Mouse (Mus musculus) lung, postnatal 14 days (tissue): ENCODE data around the gene Ginm1.
"Not testable (repeated sequence)": the region's sequence is repeated elsewhere in the genome, so short reads cannot be mapped to it uniquely, and the experiment has no call there.

Source experiments
- DNase-seq: peaks from one replicate; pipeline ENCODE4 v3.0.0; 2021

Gene Ginm1

DNA sequence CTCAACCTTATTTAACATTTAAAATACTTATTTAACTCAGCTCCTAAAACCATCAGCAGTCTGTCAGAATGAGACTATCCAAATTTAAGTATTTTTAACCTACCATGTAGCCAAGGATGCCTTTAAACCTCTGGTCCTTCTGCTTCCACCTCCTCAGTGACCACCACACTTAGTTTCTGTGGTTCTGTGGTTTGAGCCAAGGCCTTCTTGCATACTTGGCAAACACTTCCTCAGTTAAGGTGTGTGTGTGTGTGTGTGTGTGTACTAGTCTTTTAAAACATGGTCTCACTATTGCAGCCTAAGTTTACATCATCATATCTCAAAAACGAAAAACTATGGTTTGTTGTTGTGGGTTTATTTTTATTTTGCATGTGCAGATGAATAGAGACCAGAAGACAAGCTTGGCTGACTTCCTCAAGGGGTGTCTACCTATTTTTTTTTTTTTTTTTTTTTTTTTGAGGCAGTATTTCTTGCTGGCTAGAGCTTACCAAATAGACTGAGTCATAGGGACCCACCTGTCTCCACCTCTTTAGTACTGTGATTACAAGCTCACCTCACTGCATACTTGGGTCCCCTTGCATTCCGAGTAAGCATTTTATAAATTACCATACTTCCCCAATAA is 10.0 kb upstream of the Ginm1 start:
- DNase-seq, result no peak

DNA sequence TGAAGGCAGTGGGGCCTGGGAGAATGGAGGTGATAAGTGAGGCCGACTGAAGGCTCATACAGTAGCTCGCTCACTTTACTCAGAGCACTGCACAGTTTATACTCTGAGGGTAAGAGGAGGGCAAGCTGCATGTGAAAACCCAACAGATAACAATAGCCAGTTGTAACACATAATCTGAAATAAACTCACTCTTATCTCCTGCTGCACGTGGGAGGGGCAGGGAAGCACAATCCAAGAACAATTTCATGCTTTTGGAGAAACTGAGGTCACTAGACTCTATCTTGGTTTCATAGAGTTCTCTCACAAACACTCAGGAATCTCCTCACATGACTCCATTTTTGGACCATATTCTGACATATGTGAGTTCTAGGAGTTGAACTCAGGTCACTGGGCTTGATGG is 8.6 kb upstream of the Ginm1 start:
- no peak for DNase-seq

- no peak for DNase-seq
These were observed 322 bp downstream of the Ginm1 start for GRCm38 (mm10) chr10:7792254-7792750.

- DNase-seq, result no peak
These were observed 5.3 kb downstream of the Ginm1 start for GRCm38 (mm10) chr10:7787319-7787718.

DNA sequence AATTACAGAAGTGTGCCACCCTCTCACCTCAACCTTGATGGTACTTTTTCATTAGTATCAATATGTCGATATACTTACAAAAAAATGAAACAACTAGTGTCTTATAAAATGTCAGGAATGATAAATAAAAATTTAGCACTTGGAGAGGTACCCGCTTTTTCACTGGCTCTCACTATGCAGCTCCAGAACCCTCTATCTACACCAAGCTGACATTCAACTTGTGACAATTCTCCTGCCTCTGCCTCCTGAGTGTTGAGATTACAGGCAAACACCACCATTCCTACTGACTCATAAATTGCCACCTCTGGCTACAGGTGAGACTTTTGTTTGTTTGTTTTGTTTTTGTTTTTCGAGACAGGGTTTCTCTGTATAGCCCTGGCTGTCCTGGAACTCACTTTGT is 11.4 kb downstream of the Ginm1 start:
- no peak for DNase-seq

GRCm38 (mm10) chr10:7780238-7781176 is 12.1 kb downstream of the Ginm1 start:
- DNase-seq, result peak; percentile 91

- no peak for DNase-seq
These were observed 12.8 kb downstream of the Ginm1 start for GRCm38 (mm10) chr10:7779751-7780237.

DNA sequence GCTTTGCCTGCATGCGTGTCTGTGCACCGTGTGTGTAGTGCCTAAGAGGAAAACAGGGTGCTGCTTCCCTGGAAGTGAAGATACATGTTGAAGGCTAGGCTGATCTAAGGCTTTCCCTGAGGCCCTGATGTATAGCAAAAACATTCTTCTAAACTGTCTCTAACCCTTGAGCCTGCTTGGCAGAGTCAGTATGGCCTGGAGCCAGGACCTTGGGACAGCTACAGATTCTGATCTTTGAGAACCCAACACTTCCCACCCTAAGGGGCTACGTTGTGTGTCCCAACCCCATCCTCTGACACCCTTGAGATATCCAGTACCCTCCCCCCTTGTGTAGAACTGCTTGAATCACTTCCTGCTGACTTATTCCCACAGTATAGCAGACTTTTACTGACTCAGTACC is 14.3 kb downstream of the Ginm1 start:
- DNase-seq, result no peak

DNA sequence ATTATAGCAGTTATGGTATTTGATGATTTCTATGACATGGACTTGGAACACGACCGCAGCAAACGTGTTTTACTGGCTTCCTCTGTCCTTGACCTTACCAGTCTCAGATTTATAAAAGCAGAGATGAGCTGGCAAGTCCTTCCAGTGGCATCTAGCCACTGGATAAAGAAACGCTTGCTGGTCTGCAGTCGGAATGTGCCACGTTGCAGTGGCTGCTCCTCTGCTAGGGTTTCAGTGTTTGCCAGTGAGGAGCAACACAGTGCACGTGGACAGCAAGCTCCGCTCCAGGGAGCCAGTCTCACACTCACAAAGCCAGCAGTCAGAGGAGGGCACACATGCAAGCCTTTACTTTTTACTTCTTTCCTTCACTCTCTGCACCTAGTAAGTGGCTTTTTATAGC is 17.2 kb downstream of the Ginm1 start:
- no peak for DNase-seq

DNA sequence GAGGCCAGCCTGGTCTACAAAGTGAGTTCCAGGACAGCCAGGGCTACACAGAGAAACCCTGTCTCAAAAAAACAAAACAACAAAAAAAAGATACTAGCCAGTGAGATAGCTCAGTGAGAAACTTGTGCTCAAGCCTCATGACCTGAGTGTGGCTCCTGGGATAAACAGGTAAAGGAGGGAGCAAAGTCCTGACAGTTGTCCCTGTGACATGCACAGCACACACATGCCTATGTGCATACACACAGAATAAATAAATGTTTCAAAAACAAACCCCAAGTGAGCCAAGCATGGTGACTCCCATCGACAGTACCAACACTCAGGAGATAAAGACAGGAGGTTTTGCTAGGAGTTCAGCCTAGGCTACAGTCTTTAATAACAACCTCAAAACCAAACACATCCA is 19.9 kb downstream of the Ginm1 start:
- no peak for DNase-seq

- DNase-seq, result no peak
These were observed 20.3 kb downstream of the Ginm1 start for GRCm38 (mm10) chr10:7772346-7772745.

GRCm38 (mm10) chr10:7757544-7757943 is 35.1 kb downstream of the Ginm1 start:
- no peak for DNase-seq

GRCm38 (mm10) chr10:7748752-7749151 is 43.9 kb downstream of the Ginm1 start:
- no peak for DNase-seq

DNA sequence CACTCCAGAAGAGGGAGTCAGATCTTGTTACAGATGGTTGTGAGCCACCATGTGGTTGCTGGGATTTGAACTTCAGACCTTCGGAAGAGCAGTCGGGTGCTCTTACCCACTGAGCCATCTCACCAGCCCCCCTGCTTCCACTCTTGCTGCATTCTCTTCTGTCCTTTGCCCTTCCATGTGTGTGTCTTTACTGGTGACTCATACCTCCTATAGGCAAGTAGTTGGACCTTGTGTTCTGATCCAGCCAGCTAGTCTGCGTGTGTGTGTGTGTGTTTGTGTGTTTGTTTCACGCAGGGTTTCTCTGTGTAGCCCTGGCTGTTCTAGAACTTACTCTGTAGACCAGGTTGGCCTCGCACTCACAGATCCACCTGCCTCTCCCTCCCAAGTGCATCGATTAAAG is 47.1 kb downstream of the Ginm1 start:
- DNase-seq, result not testable (repeated sequence)

DNA sequence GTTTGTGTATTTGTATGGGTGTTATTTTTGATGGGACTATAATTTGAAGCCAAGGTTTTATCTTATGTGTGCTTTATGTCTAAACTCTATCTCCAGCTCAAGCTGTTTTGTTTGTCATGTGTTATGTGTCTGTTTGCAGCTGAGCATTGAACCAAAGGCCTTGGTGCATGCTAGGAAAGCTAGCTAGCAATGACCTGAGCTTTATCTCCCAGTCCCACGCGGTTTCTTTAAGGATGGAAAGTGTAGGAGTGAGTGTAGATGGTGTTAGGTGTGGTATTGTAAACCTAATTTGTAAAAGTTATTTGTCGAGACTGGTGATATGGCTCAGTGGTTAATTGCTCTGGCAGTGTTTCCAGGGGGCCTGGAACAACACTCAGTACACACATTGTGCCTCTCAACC is 54.7 kb downstream of the Ginm1 start:
- DNase-seq, result no peak

GRCm38 (mm10) chr10:7737122-7737521 is 55.5 kb downstream of the Ginm1 start:
- DNase-seq, result peak; percentile 5

DNA sequence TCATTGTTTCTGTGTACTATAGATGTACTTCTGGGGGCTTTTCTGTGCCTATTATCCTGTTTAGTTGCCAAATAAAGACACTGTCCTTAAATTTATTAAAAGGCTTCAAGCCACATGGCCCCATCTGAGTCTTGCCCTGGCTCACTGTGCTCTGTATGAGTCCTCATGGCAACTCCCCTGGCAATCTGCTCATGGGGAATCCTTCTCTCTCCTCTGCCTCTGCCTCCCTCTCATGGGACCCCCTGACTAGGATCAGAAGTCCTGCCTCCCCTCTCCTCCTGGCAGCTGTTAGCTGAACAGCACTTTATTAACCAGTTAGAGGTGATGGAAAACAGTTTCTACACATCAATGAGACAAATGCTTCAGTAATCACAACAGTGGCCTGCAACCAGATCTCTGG is 61.0 kb downstream of the Ginm1 start:
- no peak for DNase-seq

- no peak for DNase-seq
These were observed 65.6 kb downstream of the Ginm1 start for GRCm38 (mm10) chr10:7727011-7727410.

DNA sequence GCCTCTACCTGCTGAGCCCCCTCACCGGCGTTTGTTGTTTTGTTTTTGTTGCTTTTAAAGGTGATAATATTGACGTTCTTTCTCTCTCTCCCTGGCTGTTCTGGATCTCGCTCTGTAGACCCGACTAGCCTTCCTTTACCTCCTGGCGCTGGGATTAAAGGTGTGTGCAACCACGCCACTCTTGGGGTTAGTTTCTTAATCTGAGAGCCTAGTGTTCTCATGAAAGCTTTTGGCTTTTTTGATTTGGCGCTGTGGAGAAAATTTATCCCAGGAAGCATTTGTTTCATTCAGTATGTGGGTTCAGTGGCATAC is 66.2 kb downstream of the Ginm1 start:
- DNase-seq, result no peak

DNA sequence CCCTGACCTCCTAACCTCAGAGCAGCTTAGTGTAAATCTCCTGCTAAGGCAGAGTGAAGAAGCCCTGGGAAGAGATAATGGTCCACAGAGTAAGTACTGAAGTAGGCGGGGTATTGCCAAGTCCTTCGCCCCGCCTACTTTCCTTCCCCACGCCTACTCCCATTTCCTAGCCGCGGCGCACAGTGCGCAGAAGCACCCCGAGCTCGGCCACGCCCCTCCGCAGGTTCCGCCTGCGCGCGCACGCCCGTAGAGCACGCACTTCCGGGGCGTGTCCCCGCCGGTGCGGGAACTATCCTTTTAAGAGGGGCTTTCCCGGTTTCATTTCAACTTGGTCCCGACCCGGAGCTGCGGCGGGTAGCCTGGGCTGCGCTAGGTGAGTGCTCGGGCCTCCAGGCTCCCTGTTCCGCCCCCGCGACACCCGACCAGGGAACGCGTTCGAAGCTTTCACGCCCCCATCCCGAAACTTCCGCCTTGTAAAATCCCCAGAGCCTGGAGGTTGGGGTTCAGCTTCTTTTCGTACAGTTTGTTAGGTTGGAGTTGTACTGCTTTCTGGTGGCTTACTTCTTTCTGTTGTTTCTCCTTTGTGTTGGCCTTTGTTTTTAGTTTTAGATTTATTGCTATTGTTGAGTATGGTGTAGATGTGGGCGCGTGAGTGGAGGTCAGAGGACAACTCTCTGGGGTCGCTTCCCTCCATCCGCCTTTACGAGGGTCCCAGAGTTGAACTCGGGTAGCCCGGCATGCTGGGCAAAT is 66.7 kb downstream of the Ginm1 start, which contains the start of gene Katna1:
Gene Katna1, plus strand, starts transcription at position 250 of the 750 bp plus-strand sequence.
- peak; percentile 96 for DNase-seq
